Mouse (Mus musculus) heart, postnatal 0 days (tissue): Measurements from ENCODE around the gene Sin3b.

ENCODE experiments used
- CTCF ChIP-seq: IDR thresholded peaks from 2 replicates; pipeline ENCODE4 v1.5.1; 2016; ENCODE audit warnings: antibody characterized with exemption, control low read depth, low read depth
- EP300 ChIP-seq: IDR thresholded peaks from 2 replicates; pipeline ENCODE4 v1.6.1; 2016; ENCODE audit warnings: antibody characterized with exemption, low read depth

DNA sequence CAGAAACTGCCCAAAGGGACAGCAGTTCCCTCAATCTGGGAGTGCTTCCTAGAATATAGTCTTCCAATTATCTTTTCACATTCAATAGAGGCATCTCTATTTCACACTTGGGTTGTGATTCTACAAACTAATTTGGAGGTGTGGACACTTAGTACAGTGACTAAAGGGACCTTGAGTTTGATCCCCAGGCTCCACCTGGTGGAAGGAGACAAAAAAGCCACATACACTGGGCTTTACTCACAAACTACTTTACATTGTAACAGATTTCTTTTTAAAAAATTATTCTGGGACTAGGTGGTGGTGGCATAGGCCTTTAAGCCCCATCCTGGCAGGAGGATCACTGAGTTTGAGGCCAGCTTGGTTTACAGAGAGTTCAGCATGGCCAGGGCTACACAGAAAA, 35.2 kb downstream of the Sin3b start:
- TF ChIP-seq CTCF: 0 out of 2 replicates have a peak, but pooled peaks have one; percentile 6
- no peak for TF ChIP-seq EP300
